1 mouse cellular context compared by ENCODE assay signal in the genomic region with DNA sequence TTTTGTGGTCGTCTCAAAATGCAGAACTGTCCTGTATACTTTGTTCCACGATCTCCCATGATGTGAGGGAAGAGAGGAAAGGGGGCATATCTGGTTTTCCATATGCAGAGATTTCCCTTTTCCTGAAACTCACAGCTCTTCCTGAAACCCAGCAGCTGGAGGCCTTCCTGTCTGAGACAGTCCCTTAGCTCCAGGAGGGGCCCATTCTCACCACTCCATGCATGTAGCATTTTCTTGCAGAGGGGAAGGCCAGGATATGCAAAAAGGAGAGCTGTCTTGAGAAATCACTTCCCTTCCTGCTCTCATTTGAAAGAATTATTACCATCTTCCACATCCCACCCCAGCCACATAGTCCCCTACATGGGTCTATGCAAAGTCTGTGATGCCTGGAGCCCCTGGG.
TF ChIP-seq lines count a peak whose summit lies in the region.

No protein-coding gene starts in this region.

TF ChIP-seq in CH12.LX, 34 proteins besides CTCF, POLR2A, EP300 and RAD21:
- TF ChIP-seq E2F4 (IDR thresholded peaks at IDR 0.05; ENCODE audit: insufficient replicate concordance, low read depth, low read length), result no peak
- no peak for TF ChIP-seq MAZ (IDR thresholded peaks at IDR 0.05; ENCODE audit: low read depth, low read length)
- TF ChIP-seq USF1 (IDR thresholded peaks at IDR 0.05; ENCODE audit: low read depth, low read length), result no peak
- no peak for TF ChIP-seq POLR2AphosphoS2 (IDR thresholded peaks at IDR 0.05; ENCODE audit: low read depth, low read length)
- TF ChIP-seq MAX (IDR thresholded peaks at IDR 0.05; ENCODE audit: low read length), result no peak
- no peak for TF ChIP-seq ZC3H11A (IDR thresholded peaks at IDR 0.05; ENCODE audit: low read depth, low read length)
- TF ChIP-seq KAT2A (IDR thresholded peaks at IDR 0.05; ENCODE audit: insufficient replicate concordance, low read length), result no peak
- TF ChIP-seq ELF1 (IDR thresholded peaks at IDR 0.05; ENCODE audit: low read depth, low read length), result no peak
- TF ChIP-seq MXI1 (IDR thresholded peaks at IDR 0.05; ENCODE audit: low read depth, low read length), result no peak
- TF ChIP-seq ZMIZ1 (IDR thresholded peaks at IDR 0.05; ENCODE audit: low read depth, low read length), result no peak
- no peak for TF ChIP-seq SIN3A (IDR thresholded peaks at IDR 0.05; ENCODE audit: low read length)
- no peak for TF ChIP-seq TBP (conservative IDR thresholded peaks at IDR 0.05; ENCODE audit: low read depth, low read length)
- no peak for TF ChIP-seq CHD2 (IDR thresholded peaks at IDR 0.05; ENCODE audit: low read length)
- TF ChIP-seq ZKSCAN1 (IDR thresholded peaks at IDR 0.05; ENCODE audit: borderline replicate concordance, low read depth, low read length), result no peak
- no peak for TF ChIP-seq PAX5 (IDR thresholded peaks at IDR 0.05; ENCODE audit: low read length)
- no peak for TF ChIP-seq RCOR1 (conservative IDR thresholded peaks at IDR 0.05; ENCODE audit: low read depth, low read length)
- TF ChIP-seq SMC3 (IDR thresholded peaks at IDR 0.05; ENCODE audit: low read depth, low read length), result no peak
- TF ChIP-seq UBTF (IDR thresholded peaks at IDR 0.05; ENCODE audit: low read depth, low read length), result no peak
